Mouse (Mus musculus): ENCODE measurements around the gene Tipin.
"Not testable (repeated sequence)": the region's sequence is repeated elsewhere in the genome, so short reads cannot be mapped to it uniquely, and the experiment has no call there.

Gene Tipin

GRCm38 (mm10) chr9:64281105-64281780, at the start of gene Tipin:
Gene Tipin (plus strand): TSS chr9:64281581.
- peak; percentile 97 for DNase-seq

- no peak for DNase-seq
These were observed 49.7 kb upstream of the Tipin start for GRCm38 (mm10) chr9:64231674-64232073.

DNA sequence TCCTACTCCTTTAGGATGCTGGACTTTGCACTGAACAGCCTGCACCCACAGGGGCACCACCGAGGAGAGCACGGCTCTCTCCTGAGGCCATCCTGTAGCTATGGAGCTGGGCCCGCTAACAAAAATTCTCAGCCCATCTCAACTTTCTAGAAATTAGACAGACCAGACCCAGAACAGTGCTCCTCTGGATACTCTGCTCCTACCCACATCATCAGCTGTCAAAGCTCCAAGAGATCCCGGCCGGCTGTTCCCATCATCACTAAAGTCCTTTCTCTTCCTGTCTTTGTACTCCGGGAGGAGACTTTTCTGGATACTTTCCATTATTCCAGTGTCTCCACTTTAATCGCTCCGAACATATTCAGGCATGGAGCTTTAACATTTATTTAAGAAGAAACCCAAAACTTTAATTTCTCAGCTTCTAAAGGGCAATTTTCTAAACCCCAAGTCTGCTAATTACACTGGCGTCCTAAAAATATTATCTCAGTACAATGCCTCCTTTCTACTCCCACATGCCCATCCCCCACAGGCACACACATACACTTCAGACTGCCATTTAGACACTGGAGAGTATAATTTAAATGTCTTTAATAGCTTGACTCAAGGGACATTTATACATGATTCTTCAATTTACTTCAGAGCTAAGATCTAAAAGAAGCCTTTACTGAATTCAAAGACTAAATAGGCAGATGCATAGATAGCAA, 49.0 kb upstream of the Tipin start:
- DNase-seq: peak; percentile 43

GRCm38 (mm10) chr9:64233656-64234055, 47.7 kb upstream of the Tipin start:
- no peak for DNase-seq

DNA sequence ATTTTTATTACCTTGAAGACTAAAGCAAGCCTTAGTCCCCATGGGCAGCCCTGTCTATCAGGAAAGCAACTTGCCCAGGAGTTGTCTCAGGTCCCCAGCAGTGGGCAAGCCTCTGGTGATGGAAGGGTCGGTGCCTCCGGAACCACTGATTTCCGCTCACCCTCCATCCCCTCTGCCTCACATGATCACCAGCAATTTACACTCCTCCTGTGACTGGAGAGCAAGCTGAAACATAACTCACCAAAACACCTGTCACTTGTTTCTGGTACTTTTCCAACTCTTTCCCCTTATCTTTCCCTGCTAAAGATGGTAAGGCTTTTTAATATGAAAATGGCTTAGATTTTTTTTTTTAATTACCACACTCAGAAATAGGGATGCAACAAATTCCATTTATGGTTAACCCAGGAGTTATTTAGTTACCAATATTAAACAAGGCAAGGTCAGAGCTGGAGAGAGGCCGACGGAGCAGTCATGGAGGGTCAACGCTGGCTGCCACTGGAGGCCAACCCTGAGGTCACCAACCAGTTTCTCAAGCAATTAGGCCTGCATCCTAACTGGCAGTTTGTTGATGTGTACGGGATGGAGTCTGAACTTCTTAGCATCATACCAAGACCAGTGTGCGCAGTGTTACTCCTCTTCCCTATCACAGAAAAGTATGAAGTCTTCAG, 46.5 kb upstream of the Tipin start, which contains the start of gene Uchl4:
Uchl4 (plus strand) TSS at position 434 of the 668 bp plus-strand sequence.
- no peak for DNase-seq

DNA sequence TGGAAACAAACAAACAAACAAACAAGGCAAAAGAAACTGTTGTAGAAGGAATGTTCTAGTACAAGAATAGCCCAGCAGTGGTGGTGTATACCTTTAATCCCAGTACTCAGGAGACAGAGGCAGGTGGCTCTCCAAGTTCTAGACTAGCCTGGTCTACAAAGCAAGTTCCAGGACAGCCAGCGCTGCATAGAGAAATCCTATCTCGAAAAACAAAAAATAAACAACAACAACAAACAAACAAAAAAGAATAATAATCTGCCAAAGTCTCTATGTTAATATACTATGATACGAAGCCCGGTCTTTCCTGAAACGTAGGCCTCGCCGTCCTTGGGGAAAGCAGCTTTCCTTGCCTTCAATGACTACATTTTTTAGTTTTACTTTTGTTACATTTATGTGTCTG, 45.3 kb upstream of the Tipin start:
- DNase-seq: no peak

- DNase-seq: no peak
These were observed 41.3 kb upstream of the Tipin start for GRCm38 (mm10) chr9:64240116-64240515.

GRCm38 (mm10) chr9:64240681-64241080, 40.7 kb upstream of the Tipin start:
- peak; percentile 30 for DNase-seq

DNA sequence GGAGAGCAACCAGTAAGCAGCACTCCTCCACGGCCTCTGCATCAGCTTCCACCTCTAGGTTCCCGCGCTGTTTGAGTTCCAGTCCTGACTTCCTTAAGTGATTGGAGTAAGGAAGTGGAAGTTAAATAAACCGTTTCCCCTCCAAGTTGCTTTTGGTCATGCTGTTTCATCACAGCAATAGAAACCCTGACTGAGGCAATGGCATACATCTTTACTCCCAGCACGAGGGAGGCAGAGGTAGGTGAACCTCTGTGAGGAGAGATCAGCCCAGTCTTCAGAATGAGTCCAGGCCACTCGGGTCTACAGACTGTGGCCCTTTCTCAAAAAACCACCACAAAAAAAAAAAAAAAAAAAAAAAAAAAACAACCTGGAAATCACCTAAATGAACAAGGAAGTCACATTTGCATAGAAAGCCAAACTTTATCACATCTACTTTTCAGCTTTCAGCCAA, 39.0 kb upstream of the Tipin start:
- no peak for DNase-seq

DNA sequence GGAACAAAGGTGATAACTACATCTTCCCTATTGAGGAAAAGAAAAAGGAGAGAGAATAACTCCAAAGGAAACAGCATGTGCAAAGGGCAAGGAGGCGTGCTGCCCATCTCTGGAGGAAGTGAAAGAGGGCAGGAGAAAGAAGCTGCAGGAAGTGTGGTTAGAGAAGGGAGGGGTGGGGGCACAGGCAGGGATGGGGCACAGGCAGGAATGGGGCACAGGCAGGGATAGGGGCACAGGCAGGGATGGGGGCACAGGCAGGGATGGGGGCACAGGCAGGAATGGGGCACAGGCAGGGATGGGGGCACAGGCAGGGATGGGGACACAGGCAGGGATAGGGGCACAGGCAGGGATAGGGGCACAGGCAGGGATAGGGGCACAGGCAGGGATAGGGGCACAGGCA, 32.0 kb upstream of the Tipin start:
- no peak for DNase-seq

- DNase-seq: no peak
These were observed 31.2 kb upstream of the Tipin start for GRCm38 (mm10) chr9:64250111-64250730.

- peak; percentile 32 for DNase-seq
These were observed 28.8 kb upstream of the Tipin start for GRCm38 (mm10) chr9:64252591-64253020.

- DNase-seq: peak; percentile 100
These were observed 28.1 kb upstream of the Tipin start, which contains the start of gene Map2k1 for GRCm38 (mm10) chr9:64253021-64253904. Gene Map2k1 (minus strand): TSS chr9:64253631.

DNA sequence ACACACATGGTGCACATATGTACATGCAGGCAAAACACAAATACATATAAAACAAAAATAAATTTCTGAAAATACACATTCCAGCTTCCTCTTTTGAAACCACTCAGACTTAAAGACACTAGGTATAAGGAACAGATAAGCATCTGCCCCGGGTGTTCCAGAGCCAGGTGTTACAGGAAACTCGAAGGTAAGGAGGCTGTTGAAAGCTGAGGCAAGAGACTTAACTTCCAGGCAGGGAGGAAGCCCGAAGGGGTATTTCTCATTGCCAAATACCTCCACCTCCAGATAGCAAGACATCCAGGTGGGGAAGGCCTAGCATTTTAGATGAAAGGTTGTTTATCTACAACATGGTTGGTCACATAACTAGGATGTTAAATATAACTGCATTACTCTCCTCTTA, 26.0 kb upstream of the Tipin start:
- DNase-seq: no peak

DNA sequence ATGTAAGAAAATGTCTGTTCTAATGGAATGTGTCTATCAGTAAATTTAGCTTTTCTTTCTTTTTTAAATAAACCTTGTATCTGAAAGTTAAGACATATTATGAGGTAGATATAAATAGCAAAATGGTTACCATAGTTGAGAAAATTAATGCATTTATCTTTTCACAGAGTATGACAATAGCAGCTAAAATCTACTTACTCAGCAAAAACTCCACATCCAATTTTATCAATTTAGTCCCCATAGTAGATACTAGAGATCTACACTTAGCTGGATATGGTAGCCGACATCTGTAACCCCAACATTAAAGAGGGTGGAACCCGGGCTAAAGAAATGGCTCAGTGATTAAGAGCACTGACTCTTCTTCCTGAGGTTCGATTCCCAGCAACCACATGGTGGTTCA, 25.2 kb upstream of the Tipin start:
- no peak for DNase-seq

DNA sequence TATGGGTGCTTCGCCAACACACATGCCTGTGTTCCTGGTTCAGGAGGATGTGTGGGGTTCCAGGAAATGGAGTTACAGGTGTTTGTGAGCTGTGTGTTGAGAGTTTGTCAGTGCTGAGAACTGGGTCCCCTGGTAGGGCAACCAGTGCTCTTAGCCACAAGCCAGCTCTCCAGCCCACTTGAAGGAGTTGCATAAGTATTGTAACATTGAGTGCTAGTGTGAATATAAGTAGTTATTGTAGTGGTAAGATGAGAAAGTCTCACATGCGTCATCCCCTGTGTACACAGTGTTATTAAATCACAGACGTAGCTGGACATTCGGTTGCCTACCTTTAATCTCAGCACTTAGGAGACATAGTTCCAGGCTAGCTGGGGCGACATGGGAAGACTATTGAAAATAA, 21.5 kb upstream of the Tipin start:
- peak; percentile 19 for DNase-seq

- no peak for DNase-seq
These were observed 20.4 kb upstream of the Tipin start for GRCm38 (mm10) chr9:64261023-64261422.

- no peak for DNase-seq
These were observed 16.6 kb upstream of the Tipin start for GRCm38 (mm10) chr9:64264813-64265212.

- DNase-seq: no peak
These were observed 14.2 kb upstream of the Tipin start for GRCm38 (mm10) chr9:64267231-64267630.

- no peak for DNase-seq
These were observed 13.2 kb upstream of the Tipin start for GRCm38 (mm10) chr9:64268196-64268595.

GRCm38 (mm10) chr9:64268836-64269235, 12.5 kb upstream of the Tipin start:
- DNase-seq: not testable (repeated sequence)

DNA sequence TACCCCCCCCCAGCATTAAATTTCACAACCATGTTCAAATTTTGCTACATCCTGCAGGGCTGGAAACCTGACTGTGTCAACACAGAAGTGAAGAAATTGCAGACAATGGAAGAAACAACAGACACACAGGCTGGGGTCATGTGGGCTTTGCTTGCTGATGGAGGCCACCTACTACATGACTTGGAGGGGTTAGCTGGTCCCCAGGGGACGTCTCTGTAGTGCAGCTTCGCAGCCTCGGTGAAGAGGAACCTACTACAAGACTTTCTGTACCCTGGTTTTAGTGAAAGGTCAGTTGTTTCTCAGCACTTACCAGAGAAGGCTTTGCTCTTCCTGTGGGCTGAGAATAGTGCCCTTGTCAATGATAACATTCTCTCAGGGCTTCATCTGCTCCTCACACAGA, 10.1 kb upstream of the Tipin start:
- DNase-seq: no peak

All from lung, postnatal 14 days (tissue).